Mouse (Mus musculus) Patski (cell line): ENCODE data around the gene Brd3. TPM values are rescaled to one million over a fixed set of nuclear protein-coding genes. Genes with fewer than 3 reads are reported as not detected.
A peak's percentile ranks its signal among the peaks of the same experiment; 100 is the strongest.
"Not testable (repeated sequence)": the region's sequence is repeated elsewhere in the genome, so short reads cannot be mapped to it uniquely, and the experiment has no call there.

ENCODE experiments used
- ATAC-seq: fragments of 100-300 bp; one replicate; pipeline ENCODE4 v1.8.0; 2021
- CTCF ChIA-PET: fragments of 350-600 bp; sonication (Branson Sonifier 250); formaldehyde crosslinking; loops from one replicate; lab custom pipeline; 2022; ENCODE audit warnings: inconsistent platforms; lab: Charles Lee
- POLR2A ChIA-PET: fragments of 350-600 bp; sonication (Branson Sonifier 250); formaldehyde crosslinking; loops from one replicate; lab custom pipeline; 2022; ENCODE audit warnings: antibody characterized with exemption, inconsistent platforms; lab: Charles Lee
- DNase-seq: peaks from one replicate; pipeline ENCODE4 v3.0.0-alpha.2; 2011; ENCODE audit warnings: low read depth, low spot score
- H3K27me3 ChIP-seq: fragments of 371-371 bp; one replicate; pipeline ENCODE4 v1.5.1; 2021
- CTCF ChIP-seq: fragments of 100-300 bp; IDR thresholded peaks from one replicate; pipeline ENCODE4 v1.5.1; 2021
- in situ Hi-C: fragments of 300-500 bp; cut with MboI; formaldehyde crosslinking; loops from 3 replicates; pipeline ENCODE4 v1.11.1; 2018; ENCODE audit warnings: low pct_unique_long_range_greater_than_20kb, mixed read lengths
- polyA plus RNA-seq: library from polyadenylated mRNA; unstranded; gene quantifications from one replicate; pipeline ENCODE4 v1.2.3, GENCODE M21; 2021

Gene Brd3
- polyA plus RNA-seq, 1 experiment from 2014 or later: 30.0 TPM

- H3K27me3 ChIP-seq: no peaks in the 10 kb centered on the region
- in situ Hi-C loops: no loop called here
- DNase-seq (no peak), ATAC-seq (no peak)
- POLR2A ChIA-PET: interaction anchor here (0.9 kb wide), 1 partner anchor 261 kb away, joined by 3 read pairs; no protein-coding TSS in a partner anchor
- no peak for TF ChIP-seq CTCF
- CTCF ChIA-PET: interaction anchor here (3.1 kb wide), 1 partner anchor 11 kb away, joined by 14 read pairs; no protein-coding TSS in a partner anchor
Measured at GRCm38 (mm10) chr2:27541225-27541624, 33.8 kb upstream of the Brd3 start.

GRCm38 (mm10) chr2:27540515-27540836 is 33.0 kb upstream of the Brd3 start:
- ATAC-seq (no peak), DNase-seq (no peak)
- ChIA-PET POLR2A (no interaction called here), CTCF (interaction anchor here (2.2 to 3.1 kb wide), 2 partner anchors 12 to 224 kb away, joined by 5 to 14 read pairs; no protein-coding TSS in a partner anchor)
- no peaks in the 10 kb centered on the region for H3K27me3 ChIP-seq
- no peak for TF ChIP-seq CTCF
- in situ Hi-C loops: no loop called here

DNA sequence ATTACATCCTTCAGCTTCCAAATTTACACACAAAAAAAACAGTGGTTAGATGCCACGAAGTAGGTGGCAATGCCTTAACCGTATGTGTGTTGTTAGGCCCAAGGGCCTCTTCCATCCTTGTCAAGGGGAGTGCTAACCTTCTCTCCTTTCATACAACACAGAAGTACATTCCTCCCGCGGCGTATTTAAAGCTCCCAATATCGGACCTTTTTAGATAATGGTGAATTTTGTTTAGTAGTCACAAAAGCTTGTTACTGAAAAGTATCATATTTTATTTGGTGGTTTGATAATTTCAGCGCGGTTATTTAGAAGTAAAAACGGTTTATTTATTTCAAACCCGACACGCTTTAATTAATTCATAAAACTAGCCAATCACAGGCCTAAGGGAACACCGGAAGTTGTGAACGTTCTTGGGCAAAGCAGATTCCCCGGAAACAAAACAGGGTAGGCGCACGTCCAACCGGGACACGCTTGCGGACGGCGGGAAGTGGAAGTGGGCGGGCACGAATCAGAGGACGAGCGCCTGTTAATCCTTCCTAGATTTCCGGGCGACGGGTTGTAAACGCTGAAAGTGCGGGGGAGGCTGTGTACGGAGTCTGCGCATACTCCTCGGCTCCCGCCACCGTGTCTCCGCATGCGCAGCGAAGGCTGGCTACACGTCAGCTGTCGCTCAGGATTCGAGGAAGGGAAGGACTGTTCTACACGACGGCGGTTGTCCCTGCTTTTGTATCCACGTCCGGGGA is 32.5 kb upstream of the Brd3 start:
- in situ Hi-C loops: no loop called here
- ChIA-PET CTCF (interaction anchor here (0.8 to 3.1 kb wide), 4 partner anchors 11 to 225 kb away, joined by 3 to 14 read pairs (median 4); no protein-coding TSS in a partner anchor), POLR2A (interaction anchor here (0.6 kb wide), 1 partner anchor 20 kb away, joined by 3 read pairs; no protein-coding TSS in a partner anchor)
- TF ChIP-seq CTCF: no peak
- no peaks in the 10 kb centered on the region for H3K27me3 ChIP-seq
- DNase-seq: peak; percentile 94
- peak; percentile 87 for ATAC-seq

GRCm38 (mm10) chr2:27539336-27539735 is 31.9 kb upstream of the Brd3 start:
- no peak for ATAC-seq
- ChIA-PET POLR2A (interaction anchor here (0.6 kb wide), 2 partner anchors 10 to 19 kb away, joined by 3 read pairs; no protein-coding TSS in a partner anchor), CTCF (interaction anchor here (0.8 to 3.1 kb wide), 4 partner anchors 10 to 225 kb away, joined by 3 to 14 read pairs (median 4); no protein-coding TSS in a partner anchor)
- in situ Hi-C loops: no loop called here
- H3K27me3 ChIP-seq: no peaks in the 10 kb centered on the region
- DNase-seq: no peak
- TF ChIP-seq CTCF: no peak

- ATAC-seq, DNase-seq, in situ Hi-C loops, H3K27me3 ChIP-seq: not testable (repeated sequence)
- ChIA-PET POLR2A (interaction anchor here (0.6 to 1.0 kb wide), 3 partner anchors 9 to 22 kb away, joined by 3 read pairs; no protein-coding TSS in a partner anchor), CTCF (interaction anchor here (0.8 to 2.2 kb wide), 3 partner anchors 10 to 226 kb away, joined by 3 to 5 read pairs (median 4); no protein-coding TSS in a partner anchor)
Measured at GRCm38 (mm10) chr2:27538455-27539330, 31.2 kb upstream of the Brd3 start.

- H3K27me3 ChIP-seq: no peaks in the 10 kb centered on the region
- ATAC-seq (no peak), DNase-seq (no peak)
- CTCF ChIA-PET: interaction anchor here (1.3 kb wide), 1 partner anchor 12 kb away, joined by 3 read pairs; no protein-coding TSS in a partner anchor
- POLR2A ChIA-PET: interaction anchor here (0.6 to 0.7 kb wide), 2 partner anchors 11 to 74 kb away, joined by 3 read pairs; no protein-coding TSS in a partner anchor
- peak; percentile 57 for TF ChIP-seq CTCF
- in situ Hi-C loops: loop anchor here (5.0 to 10.0 kb wide), 2 partner anchors 76 to 233 kb away; partner anchors contain the start of gene Brd3os
Measured at GRCm38 (mm10) chr2:27518283-27518682, 10.8 kb upstream of the Brd3 start.

DNA sequence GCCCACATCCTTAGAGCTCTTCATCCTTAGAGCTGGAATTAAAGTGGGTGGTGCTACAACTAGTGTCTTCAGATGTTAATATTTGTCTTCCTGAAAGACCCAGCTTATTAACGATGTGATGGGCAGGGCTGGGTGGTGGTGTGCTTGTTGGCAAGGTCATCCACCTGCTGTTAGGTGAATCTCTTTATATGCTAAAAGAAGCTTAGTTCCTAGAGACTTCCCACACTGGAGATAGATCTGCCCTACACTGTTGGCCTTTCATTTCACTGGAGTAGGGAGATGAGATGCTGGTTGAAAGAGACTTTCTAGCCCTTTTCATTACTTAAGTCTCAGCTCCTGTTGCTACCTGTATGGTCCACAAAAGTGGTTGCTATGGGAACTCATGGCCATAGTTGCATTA is 8.8 kb upstream of the Brd3 start:
- in situ Hi-C loops: loop anchor here (5.0 to 10.0 kb wide), 2 partner anchors 74 to 231 kb away; partner anchors contain the start of gene Brd3os
- DNase-seq: no peak
- ChIA-PET POLR2A (interaction anchor here (0.7 kb wide), 1 partner anchor 21 kb away, joined by 3 read pairs; no protein-coding TSS in a partner anchor), CTCF (no interaction called here)
- H3K27me3 ChIP-seq: no peaks in the 10 kb centered on the region
- ATAC-seq: no peak
- no peak for TF ChIP-seq CTCF

GRCm38 (mm10) chr2:27515341-27516166 is 8.1 kb upstream of the Brd3 start:
- ChIA-PET POLR2A (interaction anchor here (0.7 kb wide), 1 partner anchor 22 kb away, joined by 3 read pairs; no protein-coding TSS in a partner anchor), CTCF (interaction anchor here (1.2 to 1.5 kb wide), 2 partner anchors 10 kb away, joined by 4 to 8 read pairs; no protein-coding TSS in a partner anchor)
- in situ Hi-C loops: loop anchor here (5.0 to 10.0 kb wide), 2 partner anchors 73 to 231 kb away; partner anchors contain the start of gene Brd3os
- H3K27me3 ChIP-seq: no peaks in the 10 kb centered on the region
- peak; percentile 36 for ATAC-seq
- TF ChIP-seq CTCF: no peak
- no peak for DNase-seq
